Mouse (Mus musculus) CH12.LX (cell line): ENCODE data around the gene Cstb. TPM values are rescaled to one million over a fixed set of nuclear protein-coding genes. Genes with fewer than 3 reads are reported as not detected.
A peak's percentile ranks its signal among the peaks of the same experiment; 100 is the strongest.

Source experiments
- DNase-seq: peaks from one replicate; pipeline ENCODE4 v3.0.0-alpha.2; 2013; ENCODE audit errors: extremely low read depth
- H3K27ac ChIP-seq: 2 replicates; pipeline ENCODE4 v1.5.1; 2012; ENCODE audit warnings: low read depth, mild to moderate bottlenecking, control low read depth, moderate library complexity; ENCODE audit not compliant: insufficient read depth
- H3K27me3 ChIP-seq: replicated peaks from 2 replicates; pipeline ENCODE3; 2012; ENCODE audit warnings: inconsistent platforms
- H3K36me3 ChIP-seq, 2 experiments: replicated peaks in 1 of 2; 2 replicates each; pipeline versions ENCODE3 to v1.6.1; 2012; ENCODE audit warnings: inconsistent platforms in 1 of 2, low read length in 1 of 2, mild to moderate bottlenecking in 1 of 2, mixed read lengths in 1 of 2, moderate library complexity in 1 of 2; ENCODE audit not compliant: control insufficient read depth in 1 of 2, insufficient read depth in 1 of 2
- H3K4me1 ChIP-seq, 2 experiments: 2 replicates each; pipeline ENCODE4 v1.6.1; 2012; ENCODE audit warnings: inconsistent platforms in 1 of 2, moderate library complexity in 1 of 2; ENCODE audit not compliant: insufficient read depth in 2 of 2, control insufficient read depth in 1 of 2
- H3K4me2 ChIP-seq: 2 replicates; pipeline ENCODE4 v1.6.1; 2012; ENCODE audit warnings: low read depth, mild to moderate bottlenecking, control low read depth; ENCODE audit not compliant: poor library complexity, insufficient read depth, severe bottlenecking
- H3K4me3 ChIP-seq, 3 experiments: fragments of 150-350 bp in 1 of 3; sonication (generic) in 1 of 3; replicated peaks in 1 of 3; 2 replicates each; pipeline versions ENCODE3 to v1.5.1; 2011 to 2012; ENCODE audit warnings: low read depth in 2 of 3, low read length in 2 of 3, mild to moderate bottlenecking in 2 of 3, moderate library complexity in 2 of 3, control low read depth in 1 of 3, improper control_type of control experiment in 1 of 3, inconsistent platforms in 1 of 3, mixed read lengths in 1 of 3; ENCODE audit not compliant: poor library complexity in 1 of 3
- H3K79me2 ChIP-seq: replicated peaks from 2 replicates; pipeline ENCODE4 v1.6.1; 2012; ENCODE audit warnings: mild to moderate bottlenecking, moderate library complexity; ENCODE audit not compliant: control insufficient read depth, poor library complexity, insufficient read depth, severe bottlenecking; ENCODE audit errors: extremely low read depth
- H3K9ac ChIP-seq: 2 replicates; pipeline ENCODE4 v1.6.1; 2012; ENCODE audit warnings: low read depth, mild to moderate bottlenecking, control low read depth, moderate library complexity; ENCODE audit not compliant: insufficient read depth
- H3K9me3 ChIP-seq: replicated peaks from 2 replicates; pipeline ENCODE3; 2012; ENCODE audit warnings: low read length, inconsistent platforms, mixed read lengths
- CHD1 ChIP-seq: IDR thresholded peaks from 2 replicates; pipeline ENCODE4 v1.6.1; 2012; ENCODE audit warnings: low read depth, low read length, improper control_type of control experiment, inconsistent platforms
- CHD2 ChIP-seq: IDR thresholded peaks from 2 replicates; pipeline ENCODE4 v1.6.1; 2011; ENCODE audit warnings: low read length, improper control_type of control experiment
- E2F4 ChIP-seq: IDR thresholded peaks from 2 replicates; pipeline ENCODE4 v1.6.1; 2011; ENCODE audit warnings: low read depth, low read length, improper control_type of control experiment; ENCODE audit not compliant: insufficient replicate concordance
- EP300 ChIP-seq: IDR thresholded peaks from 2 replicates; pipeline ENCODE4 v1.6.1; 2011; ENCODE audit warnings: low read length, improper control_type of control experiment
- ETS1 ChIP-seq: conservative IDR thresholded peaks from 2 replicates; pipeline ENCODE4 v1.6.1; 2012; ENCODE audit warnings: low read depth, mild to moderate bottlenecking, inconsistent platforms, low read length, improper control_type of control experiment, moderate library complexity
- GABPA ChIP-seq: IDR thresholded peaks from 2 replicates; pipeline ENCODE4 v1.6.1; 2012; ENCODE audit warnings: low read depth, low read length, improper control_type of control experiment, inconsistent platforms; ENCODE audit not compliant: insufficient replicate concordance
- IRF4 ChIP-seq: IDR thresholded peaks from 2 replicates; pipeline ENCODE4 v1.6.1; 2014; ENCODE audit warnings: low read depth, mild to moderate bottlenecking, inconsistent platforms, low read length, improper control_type of control experiment
- JUN ChIP-seq: IDR thresholded peaks from 2 replicates; pipeline ENCODE4 v1.6.1; 2011; ENCODE audit warnings: low read depth, mild to moderate bottlenecking, low read length, improper control_type of control experiment, moderate library complexity; ENCODE audit not compliant: insufficient read depth
- JUND ChIP-seq: conservative IDR thresholded peaks from 2 replicates; pipeline ENCODE4 v1.6.1; 2011; ENCODE audit warnings: low read depth, low read length, improper control_type of control experiment
- KAT2A ChIP-seq: IDR thresholded peaks from 2 replicates; pipeline ENCODE4 v1.6.1; 2012; ENCODE audit warnings: low read length, improper control_type of control experiment, inconsistent platforms; ENCODE audit not compliant: insufficient replicate concordance
- MAX ChIP-seq: IDR thresholded peaks from 2 replicates; pipeline ENCODE4 v1.6.1; 2011; ENCODE audit warnings: low read length, improper control_type of control experiment
- MAZ ChIP-seq: IDR thresholded peaks from 2 replicates; pipeline ENCODE4 v1.6.1; 2012; ENCODE audit warnings: low read depth, mild to moderate bottlenecking, inconsistent platforms, low read length, improper control_type of control experiment, moderate library complexity
- MEF2A ChIP-seq: IDR thresholded peaks from 2 replicates; pipeline ENCODE4 v1.6.1; 2014; ENCODE audit warnings: low read depth, mild to moderate bottlenecking, inconsistent platforms, low read length, improper control_type of control experiment, borderline replicate concordance
- MXI1 ChIP-seq: IDR thresholded peaks from 2 replicates; pipeline ENCODE4 v1.6.1; 2011; ENCODE audit warnings: mild to moderate bottlenecking, low read depth, low read length, improper control_type of control experiment
- PAX5 ChIP-seq: IDR thresholded peaks from 2 replicates; pipeline ENCODE4 v1.6.1; 2012; ENCODE audit warnings: low read length, inconsistent platforms, mixed read lengths
- POLR2A ChIP-seq: IDR thresholded peaks from 2 replicates; pipeline ENCODE4 v1.6.1; 2011; ENCODE audit warnings: low read depth, mild to moderate bottlenecking, improper control_type of control experiment, low read length
- RAD21 ChIP-seq: IDR thresholded peaks from 2 replicates; pipeline ENCODE4 v1.6.1; 2011; ENCODE audit warnings: low read depth, mild to moderate bottlenecking, low read length, improper control_type of control experiment, moderate library complexity
- RCOR1 ChIP-seq: conservative IDR thresholded peaks from 2 replicates; pipeline ENCODE4 v1.6.1; 2012; ENCODE audit warnings: low read depth, mild to moderate bottlenecking, inconsistent platforms, low read length, improper control_type of control experiment
- SIN3A ChIP-seq: IDR thresholded peaks from 2 replicates; pipeline ENCODE4 v1.6.1; 2012; ENCODE audit warnings: low read length, improper control_type of control experiment, inconsistent platforms
- SMC3 ChIP-seq: IDR thresholded peaks from 2 replicates; pipeline ENCODE4 v1.6.1; 2011; ENCODE audit warnings: low read depth, low read length, improper control_type of control experiment
- TBP ChIP-seq: conservative IDR thresholded peaks from 2 replicates; pipeline ENCODE4 v1.6.1; 2011; ENCODE audit warnings: low read depth, low read length, improper control_type of control experiment
- TCF12 ChIP-seq: IDR thresholded peaks from 2 replicates; pipeline ENCODE4 v1.6.1; 2014; ENCODE audit warnings: low read depth, mild to moderate bottlenecking, inconsistent platforms, low read length, improper control_type of control experiment
- UBTF ChIP-seq: IDR thresholded peaks from 2 replicates; pipeline ENCODE4 v1.6.1; 2012; ENCODE audit warnings: low read depth, mild to moderate bottlenecking, inconsistent platforms, low read length, improper control_type of control experiment, moderate library complexity
- USF2 ChIP-seq: conservative IDR thresholded peaks from 2 replicates; pipeline ENCODE4 v1.6.1; 2011; ENCODE audit warnings: low read depth, low read length, improper control_type of control experiment
- ZMIZ1 ChIP-seq: IDR thresholded peaks from 2 replicates; pipeline ENCODE4 v1.6.1; 2012; ENCODE audit warnings: low read depth, mild to moderate bottlenecking, inconsistent platforms, low read length, improper control_type of control experiment
- dilution Hi-C: fragments of 300-500 bp; cut with MboI; formaldehyde crosslinking; loops from 2 replicates; pipeline ENCODE4 v1.14.3; 2020; ENCODE audit warnings: low sequenced_read_pairs; ENCODE audit not compliant: extremely low pct_unique_long_range_greater_than_20kb, extremely low pct_ligation_motif_present
- in situ Hi-C: fragments of 300-500 bp; cut with MboI; formaldehyde crosslinking; loops from 3 replicates; pipeline ENCODE4 v1.14.3; 2019; ENCODE audit warnings: low sequenced_read_pairs, low pct_ligation_motif_present, low pct_unique_long_range_greater_than_20kb, mixed read lengths
- polyA plus RNA-seq: library from polyadenylated mRNA; unstranded; fragments of >175 nt; gene quantifications from 2 replicates; pipeline ENCODE4 v1.2.1, GENCODE M21; 2012; ENCODE audit warnings: low read depth; ENCODE audit not compliant: insufficient read length
- total RNA-seq, 2 experiments: library from RNA; depleted of rRNA; stranded (reverse); fragments of 300-350 nt in 1 of 2; fragments of >200 nt in 1 of 2; gene quantifications; 2 replicates each; pipeline ENCODE4 v1.2.3; 2012 to 2014

Cstb gene
- total and polyA plus RNA-seq, 3 experiments, result 139 to 226 (median 194) TPM

GRCm38 (mm10) chr10:78465472-78465871 is 40.0 kb downstream of the Cstb start:
- in situ Hi-C loops, result no loop called here
- H3K9ac ChIP-seq, result no peak overlapping the region
- dilution Hi-C loops, result no loop called here

GRCm38 (mm10) chr10:78466647-78467046 is 41.2 kb downstream of the Cstb start:
- peaks cover 36% of the 10 kb centered on the region for H3K27me3 ChIP-seq
- no peak for TF ChIP-seq CHD1
- no peak for TF ChIP-seq USF2
- no peak for TF ChIP-seq JUND
- no peak for TF ChIP-seq GABPA
- no peak for TF ChIP-seq RAD21
- no peak for TF ChIP-seq MXI1
- TF ChIP-seq RCOR1, result no peak
- TF ChIP-seq TBP, result no peak
- TF ChIP-seq SMC3, result no peak
- TF ChIP-seq KAT2A, result no peak
- TF ChIP-seq JUN, result no peak
- no peak for TF ChIP-seq MAX
- TF ChIP-seq EP300, result no peak
- TF ChIP-seq ZMIZ1, result no peak
- no peak for TF ChIP-seq IRF4
- no peak for TF ChIP-seq TCF12
- TF ChIP-seq SIN3A, result no peak
- TF ChIP-seq MEF2A, result no peak
- TF ChIP-seq, all 38 proteins: peak for 0
- peaks cover 17 to 39% of the 10 kb centered on the region in 2 experiments for H3K4me1 ChIP-seq
- in situ Hi-C loops (no loop called here), dilution Hi-C loops (no loop called here)
- H3K4me3 ChIP-seq, result no peak overlapping the region
- no peak overlapping the region for H3K4me2 ChIP-seq
- DNase-seq, result no peak
- H3K9ac ChIP-seq, result no peak overlapping the region
- peaks cover 0 to under 1% of the 10 kb centered on the region in 2 experiments for H3K36me3 ChIP-seq
- H3K79me2 ChIP-seq, result no peaks in the 10 kb centered on the region
- no peaks in the 10 kb centered on the region for H3K9me3 ChIP-seq
- no peak overlapping the region for H3K27ac ChIP-seq

More at GRCm38 (mm10) chr10:78465472-78465871, 40.0 kb downstream of the Cstb start:
- Histone ChIP-seq H3K27ac (no peak overlapping the region), H3K4me2 (0 out of 2 replicates have a peak overlapping the region, but pooled peaks have one; percentile 34), H3K4me1 (peaks cover 16 to 50% of the 10 kb centered on the region in 2 experiments), H3K27me3 (peaks cover 29% of the 10 kb centered on the region), H3K79me2 (no peaks in the 10 kb centered on the region), H3K4me3 (no peak overlapping the region), H3K9me3 (no peaks in the 10 kb centered on the region), H3K36me3 (peaks cover 0 to 4% of the 10 kb centered on the region in 2 experiments)
- no peak for DNase-seq
- TF ChIP-seq EP300 (no peak), PAX5 (no peak), JUND (no peak), JUN (no peak), POLR2A (no peak), SIN3A (no peak), E2F4 (no peak), ETS1 (no peak), MAZ (no peak), CHD2 (no peak), UBTF (no peak), IRF4 (no peak)
